Mouse (Mus musculus) liver, embryonic 14.5 days (tissue): ENCODE measurements at regions not wholly inside any gene's neighbourhood (a gene's known extent, or its start where the extent isn't known, plus 50 kb on each side); places are given as distances from the start of the nearest gene placed in this dataset.

Source experiments
- ATAC-seq: fragments of 200-750 bp; cut with Nextera tagmentation; 2 replicates; pipeline ENCODE4 v1.8.0; 2017; ENCODE audit warnings: moderate number of reproducible peaks, mild to moderate bottlenecking, moderate library complexity; ENCODE audit not compliant: insufficient read depth
- DNase-seq, 3 experiments: peaks; one replicate each; pipeline ENCODE4 v3.0.0-alpha.2; 2012 to 2013; ENCODE audit warnings: low read depth in 3 of 3, low spot score in 3 of 3
- H3K27ac ChIP-seq: fragments of 300-500 bp; sonication (generic); 2 replicates; pipeline ENCODE4 v1.5.1; 2014; ENCODE audit warnings: moderate library complexity, mild to moderate bottlenecking, control low read depth, inconsistent platforms
- H3K27me3 ChIP-seq: fragments of 300-500 bp; sonication (generic); 2 replicates; pipeline ENCODE4 v1.6.1; 2014; ENCODE audit warnings: mild to moderate bottlenecking, low read length, moderate library complexity; ENCODE audit not compliant: control insufficient read depth, insufficient read depth
- H3K36me3 ChIP-seq: fragments of 300-500 bp; sonication (generic); replicated peaks from 2 replicates; pipeline ENCODE4 v1.6.1; 2014; ENCODE audit warnings: low read depth; ENCODE audit not compliant: control insufficient read depth, insufficient read depth
- H3K4me1 ChIP-seq, 2 experiments: fragments of 200-500 bp in 1 of 2; fragments of 300-500 bp in 1 of 2; sonication (generic) in 1 of 2; replicated peaks; 2 replicates each; pipeline ENCODE4 v1.6.1; 2012 to 2014; ENCODE audit warnings: antibody characterized with exemption in 1 of 2, inconsistent platforms in 1 of 2, low read length in 1 of 2; ENCODE audit not compliant: control insufficient read depth in 2 of 2, insufficient read depth in 2 of 2
- H3K4me2 ChIP-seq: fragments of 300-500 bp; sonication (generic); 2 replicates; pipeline ENCODE4 v1.6.1; 2014; ENCODE audit warnings: low read depth, mild to moderate bottlenecking, control low read depth, moderate library complexity
- H3K4me3 ChIP-seq, 2 experiments: fragments of 200-500 bp in 1 of 2; fragments of 300-500 bp in 1 of 2; sonication (generic) in 1 of 2; 2 replicates each; pipeline ENCODE4 v1.5.1; 2012 to 2014; ENCODE audit warnings: low read depth in 2 of 2, low read length in 2 of 2, mild to moderate bottlenecking in 2 of 2, control low read depth in 1 of 2, inconsistent platforms in 1 of 2, moderate library complexity in 1 of 2; ENCODE audit not compliant: insufficient read depth in 1 of 2
- H3K9ac ChIP-seq: fragments of 300-500 bp; sonication (generic); replicated peaks from 2 replicates; pipeline ENCODE4 v1.6.1; 2014; ENCODE audit warnings: mild to moderate bottlenecking, control low read depth, moderate library complexity
- H3K9me3 ChIP-seq: fragments of 300-500 bp; sonication (generic); 2 replicates; pipeline ENCODE4 v1.6.1; 2016; ENCODE audit warnings: low read length, mixed read lengths; ENCODE audit not compliant: control insufficient read depth
- CTCF ChIP-seq: IDR thresholded peaks from 2 replicates; pipeline ENCODE4 v1.5.1; 2016; ENCODE audit warnings: antibody characterized with exemption, low read depth, control low read depth
- EP300 ChIP-seq: IDR thresholded peaks from 2 replicates; pipeline ENCODE4 v1.6.1; 2016; ENCODE audit warnings: antibody characterized with exemption, low read depth
- WGBS: fragments of 180-500 bp; shearing (Covaris S2); extraction: QIAGEN DNeasy Blood & Tissue Kit; methylation state at CpG from one replicate; pipeline ENCODE4 v1.1.7; 2014; ENCODE audit not compliant: insufficient replicate concordance; 5-methylcytosine and 5-hydroxymethylcytosine counted together

GRCm38 (mm10) chr13:51979301-51979977 lies 133.0 kb downstream of the Gadd45g start:
- peak overlapping the region; percentile 78 for H3K27ac ChIP-seq
- TF ChIP-seq EP300 (peak; percentile 74), CTCF (no peak)
- H3K4me3 ChIP-seq = 0 out of 4 replicates have a peak overlapping the region, but pooled peaks of 1 of the 2 experiments have one; percentile 17
- no peaks in the 10 kb centered on the region for H3K36me3 ChIP-seq
- H3K9me3 ChIP-seq = peaks cover 4% of the 10 kb centered on the region; the same call in 1 of the 2 replicates
- ATAC-seq (peak; percentile 87), DNase-seq (peak; percentile 70 to 80 (median 73))
- H3K9ac ChIP-seq = 0 out of 2 replicates have a peak overlapping the region, but pooled peaks have one; percentile 24
- WGBS = 22% methylated on average over 5 of the region's 5 CpGs
- peaks cover 45 to 47% of the 10 kb centered on the region in 2 experiments for H3K4me1 ChIP-seq
- H3K27me3 ChIP-seq = no peaks in the 10 kb centered on the region
- peak overlapping the region; percentile 53 for H3K4me2 ChIP-seq

GRCm38 (mm10) chr13:51980344-51980743 lies 133.9 kb downstream of the Gadd45g start:
- no peak for TF ChIP-seq CTCF
- no peak for TF ChIP-seq EP300
- Histone ChIP-seq H3K9ac (no peak overlapping the region), H3K4me2 (no peak overlapping the region), H3K27ac (no peak overlapping the region), H3K9me3 (peaks cover 4% of the 10 kb centered on the region; the same call in 1 of the 2 replicates), H3K4me1 (peaks cover 39 to 40% of the 10 kb centered on the region in 2 experiments), H3K4me3 (no peak overlapping the region), H3K36me3 (no peaks in the 10 kb centered on the region), H3K27me3 (no peaks in the 10 kb centered on the region)
- WGBS = 76% methylated on average over 1 of the region's 1 CpGs
- ATAC-seq (no peak), DNase-seq (no peak)

GRCm38 (mm10) chr13:51983002-51983401 lies 136.5 kb downstream of the Gadd45g start:
- TF ChIP-seq CTCF (no peak), EP300 (no peak)
- DNase-seq = no peak
- Histone ChIP-seq H3K9ac (no peak overlapping the region), H3K4me1 (peaks cover 23 to 24% of the 10 kb centered on the region in 2 experiments), H3K4me3 (no peak overlapping the region), H3K27me3 (no peaks in the 10 kb centered on the region), H3K36me3 (no peaks in the 10 kb centered on the region), H3K4me2 (no peak overlapping the region), H3K27ac (no peak overlapping the region), H3K9me3 (no peaks in the 10 kb centered on the region; the same call in 1 of the 2 replicates)
- ATAC-seq = no peak
- 69% methylated on average over 8 of the region's 8 CpGs for WGBS

- no peak overlapping the region for H3K27ac ChIP-seq
- no peaks in the 10 kb centered on the region for H3K27me3 ChIP-seq
- H3K36me3 ChIP-seq = no peaks in the 10 kb centered on the region
- TF ChIP-seq EP300 (no peak), CTCF (no peak)
- no peak for DNase-seq
- no peak overlapping the region for H3K4me3 ChIP-seq
- no peaks in the 10 kb centered on the region for H3K9me3 ChIP-seq
- H3K9ac ChIP-seq = no peak overlapping the region
- WGBS = 59% methylated on average over 5 of the region's 5 CpGs
- no peak for ATAC-seq
- H3K4me1 ChIP-seq = peaks cover 18% of the 10 kb centered on the region in 2 experiments
- H3K4me2 ChIP-seq = no peak overlapping the region
Observed at GRCm38 (mm10) chr13:51983575-51983974, 137.1 kb downstream of the Gadd45g start.

GRCm38 (mm10) chr13:51991339-51991738 lies 144.9 kb downstream of the Gadd45g start:
- ATAC-seq (no peak), DNase-seq (no peak)
- Histone ChIP-seq H3K4me3 (no peak overlapping the region), H3K36me3 (no peaks in the 10 kb centered on the region), H3K4me2 (no peak overlapping the region), H3K27me3 (no peaks in the 10 kb centered on the region), H3K4me1 (no peaks in the 10 kb centered on the region), H3K9me3 (no peaks in the 10 kb centered on the region), H3K9ac (no peak overlapping the region), H3K27ac (no peak overlapping the region)
- TF ChIP-seq EP300 (no peak), CTCF (no peak)
- WGBS = 52% methylated on average over 4 of the region's 4 CpGs
